Mouse (Mus musculus) megakaryocyte-erythroid progenitor cell, adult 5-6 weeks (primary cell): ENCODE data around the gene Gm47283. TPM values are rescaled to one million over a fixed set of nuclear protein-coding genes. Genes with fewer than 3 reads are reported as not detected.
"Not testable (repeated sequence)": the region's sequence is repeated elsewhere in the genome, so short reads cannot be mapped to it uniquely, and the experiment has no call there.

ENCODE experiments used
- ATAC-seq: replicated peaks from 2 replicates; pipeline ENCODE4 v1.8.0; 2016; ENCODE audit warnings: mild to moderate bottlenecking, inconsistent platforms; ENCODE audit not compliant: severe bottlenecking, poor library complexity, low FRiP score, low TSS enrichment
- total RNA-seq, 2 experiments: library from RNA; stranded (forward) in 1 of 2; stranded (reverse) in 1 of 2; fragments of 200-1000, 215-1000 nt in 1 of 2; fragments of >200 nt in 1 of 2; fragmentation: Nextera tagmentation in 1 of 2; gene quantifications; 2 replicates each; pipeline ENCODE4 v1.2.3; 2014 to 2017

Gene Gm47283
- total RNA-seq, 2 experiments from 2014 or later: not detected

- not testable (repeated sequence) for ATAC-seq
These were observed 54.5 kb downstream of the Gm47283 start, which contains the start of gene Gm21748 for GRCm38 (mm10) chrY:90839077-90839476. Gene Gm21748 (minus strand): TSS chrY:90839177.

Other genes with a start within 250 kb of the Gm47283 start
- gene Gm21860, start 29.9 kb upstream of the Gm47283 start, total RNA-seq (2014; fragmentation: Nextera tagmentation): not detected in 2 replicates
- gene Gm21860, start 29.9 kb upstream of the Gm47283 start, total RNA-seq (2017): not detected in 2 replicates
- gene Gm21748, start 54.4 kb downstream of the Gm47283 start, total RNA-seq (2014; fragmentation: Nextera tagmentation): not detected in 2 replicates
- gene Gm21748, start 54.4 kb downstream of the Gm47283 start, total RNA-seq (2017): not detected in 2 replicates